Mouse (Mus musculus): ENCODE measurements at regions not wholly inside any gene's neighbourhood (a gene's known extent, or its start where the extent isn't known, plus 50 kb on each side); places are given as distances from the start of the nearest gene placed in this dataset.

DNA sequence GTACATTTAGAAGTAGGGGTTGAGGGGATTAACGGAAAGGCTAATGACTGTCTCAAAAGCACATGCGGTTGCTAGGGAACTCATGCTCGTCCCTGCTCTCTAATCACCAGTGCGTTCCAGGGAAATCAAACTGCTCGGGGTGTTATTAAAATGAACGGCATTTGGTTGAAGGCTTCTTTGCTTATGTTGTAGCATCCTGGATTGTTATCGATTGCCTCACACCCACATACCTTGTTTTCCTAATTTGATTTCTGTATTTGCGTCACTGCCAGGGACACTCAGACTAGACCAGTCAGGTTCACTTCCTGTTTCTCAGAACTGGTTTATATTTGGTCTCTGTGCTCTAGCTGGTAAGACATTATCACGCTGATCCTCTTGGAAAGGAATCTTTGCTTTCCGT lies 177.0 kb upstream of the Mkln1 start:
- no peak for TF ChIP-seq POLR2A (IDR thresholded peaks at IDR 0.05; ENCODE audit: low read depth, low read length)
- TF ChIP-seq CTCF (IDR thresholded peaks at IDR 0.05; ENCODE audit: borderline replicate concordance, insufficient read depth, low read length) = no peak
